Mouse (Mus musculus): ENCODE measurements at regions not wholly inside any gene's neighbourhood (a gene's known extent, or its start where the extent isn't known, plus 50 kb on each side); places are given as distances from the start of the nearest gene placed in this dataset.

- no peak overlapping the region for H3K9ac ChIP-seq
- ATAC-seq (ENCODE audit: low read depth), result no peak
- H3K36me3 ChIP-seq, result no peaks in the 10 kb centered on the region
- no peaks in the 10 kb centered on the region for H3K9me3 ChIP-seq (replicated peaks)
- no peak overlapping the region for H3K4me2 ChIP-seq
- peaks cover 4% of the 10 kb centered on the region; the same call in 1 of the 2 replicates for H3K4me1 ChIP-seq (replicated peaks)
- H3K27me3 ChIP-seq, result no peaks in the 10 kb centered on the region
- no peak for DNase-seq
- 65% methylated on average over 15 of the region's 15 CpGs for WGBS (ENCODE audit: insufficient replicate concordance)
- H3K4me3 ChIP-seq (replicated peaks), result no peak overlapping the region
- no peak overlapping the region for H3K27ac ChIP-seq
Measured at GRCm38 (mm10) chr7:130059684-130060607, 460.2 kb downstream of the Ate1 start.

- H3K4me3 ChIP-seq (replicated peaks), result no peak overlapping the region
- H3K9me3 ChIP-seq (replicated peaks), result no peaks in the 10 kb centered on the region
- no peaks in the 10 kb centered on the region for H3K36me3 ChIP-seq
- H3K27me3 ChIP-seq, result no peaks in the 10 kb centered on the region
- ATAC-seq (ENCODE audit: low read depth), result no peak
- no peak overlapping the region for H3K4me2 ChIP-seq
- DNase-seq, result no peak
- H3K27ac ChIP-seq, result no peak overlapping the region
- 0 out of 2 replicates have a peak, but pooled peaks cover 4% of the 10 kb centered on the region for H3K4me1 ChIP-seq (replicated peaks)
- H3K9ac ChIP-seq, result no peak overlapping the region
- WGBS (ENCODE audit: insufficient replicate concordance), result 42% methylated on average over 7 of the region's 7 CpGs
Measured at GRCm38 (mm10) chr7:130064500-130064899, 455.7 kb downstream of the Ate1 start.

GRCm38 (mm10) chr7:130068316-130068715 lies 451.9 kb downstream of the Ate1 start:
- no peaks in the 10 kb centered on the region for H3K9me3 ChIP-seq (replicated peaks)
- no peaks in the 10 kb centered on the region for H3K36me3 ChIP-seq
- H3K4me1 ChIP-seq (replicated peaks), result 0 out of 2 replicates have a peak, but pooled peaks cover 4% of the 10 kb centered on the region
- no peak for DNase-seq
- H3K9ac ChIP-seq, result no peak overlapping the region
- no peak overlapping the region for H3K4me3 ChIP-seq (replicated peaks)
- no peak overlapping the region for H3K27ac ChIP-seq
- H3K27me3 ChIP-seq, result no peaks in the 10 kb centered on the region
- no peak for ATAC-seq (ENCODE audit: low read depth)
- WGBS (ENCODE audit: insufficient replicate concordance), result 44% methylated on average over 3 of the region's 3 CpGs
- no peak overlapping the region for H3K4me2 ChIP-seq

GRCm38 (mm10) chr7:130073388-130073787 lies 446.8 kb downstream of the Ate1 start:
- 58% methylated on average over 11 of the region's 11 CpGs for WGBS (ENCODE audit: insufficient replicate concordance)
- peak overlapping the region; percentile 43 for H3K4me2 ChIP-seq
- peaks cover 3% of the 10 kb centered on the region; the same call in 1 of the 2 replicates for H3K4me1 ChIP-seq (replicated peaks)
- DNase-seq (no peak), ATAC-seq (ENCODE audit: low read depth) (no peak)
- no peaks in the 10 kb centered on the region for H3K27me3 ChIP-seq
- H3K4me3 ChIP-seq (replicated peaks), result peak overlapping the region; percentile 9; the same call in 1 of the 2 replicates
- no peak overlapping the region for H3K9ac ChIP-seq
- H3K27ac ChIP-seq, result no peak overlapping the region
- no peaks in the 10 kb centered on the region for H3K9me3 ChIP-seq (replicated peaks)
- no peaks in the 10 kb centered on the region for H3K36me3 ChIP-seq

- Histone ChIP-seq H3K27me3 (no peaks in the 10 kb centered on the region), H3K9me3 (replicated peaks) (no peaks in the 10 kb centered on the region), H3K27ac (no peak overlapping the region), H3K4me1 (replicated peaks) (peaks cover 3% of the 10 kb centered on the region; the same call in 1 of the 2 replicates), H3K4me2 (peak overlapping the region; percentile 43), H3K36me3 (no peaks in the 10 kb centered on the region), H3K4me3 (replicated peaks) (peak overlapping the region; percentile 9; the same call in 1 of the 2 replicates), H3K9ac (no peak overlapping the region)
- ATAC-seq (ENCODE audit: low read depth) (no peak), DNase-seq (no peak)
- 29% methylated on average over 27 of the region's 27 CpGs for WGBS (ENCODE audit: insufficient replicate concordance)
Measured at GRCm38 (mm10) chr7:130073890-130074819, 446.0 kb downstream of the Ate1 start.

GRCm38 (mm10) chr7:130082662-130083061 lies 437.5 kb downstream of the Ate1 start:
- DNase-seq, result no peak
- Histone ChIP-seq H3K4me1 (replicated peaks) (no peaks in the 10 kb centered on the region), H3K9ac (no peak overlapping the region), H3K4me3 (replicated peaks) (no peak overlapping the region), H3K27ac (no peak overlapping the region), H3K4me2 (no peak overlapping the region), H3K36me3 (no peaks in the 10 kb centered on the region), H3K27me3 (no peaks in the 10 kb centered on the region), H3K9me3 (replicated peaks) (no peaks in the 10 kb centered on the region)
- 72% methylated on average over 4 of the region's 4 CpGs for WGBS (ENCODE audit: insufficient replicate concordance)
- ATAC-seq (ENCODE audit: low read depth), result no peak

- Histone ChIP-seq H3K4me2 (no peak overlapping the region), H3K36me3 (no peaks in the 10 kb centered on the region), H3K9ac (no peak overlapping the region), H3K27ac (no peak overlapping the region), H3K4me1 (replicated peaks) (no peaks in the 10 kb centered on the region), H3K4me3 (replicated peaks) (no peak overlapping the region), H3K9me3 (replicated peaks) (no peaks in the 10 kb centered on the region), H3K27me3 (no peaks in the 10 kb centered on the region)
- no peak for ATAC-seq (ENCODE audit: low read depth)
- DNase-seq, result no peak
Measured at GRCm38 (mm10) chr7:130085706-130086105, 434.5 kb downstream of the Ate1 start.

GRCm38 (mm10) chr7:130089896-130090610 lies 430.1 kb downstream of the Ate1 start:
- DNase-seq (no peak), ATAC-seq (ENCODE audit: low read depth) (no peak)
- Histone ChIP-seq H3K4me1 (replicated peaks) (no peaks in the 10 kb centered on the region), H3K27ac (no peak overlapping the region), H3K4me2 (no peak overlapping the region), H3K9ac (no peak overlapping the region), H3K9me3 (replicated peaks) (no peaks in the 10 kb centered on the region), H3K4me3 (replicated peaks) (no peak overlapping the region), H3K27me3 (no peaks in the 10 kb centered on the region), H3K36me3 (no peaks in the 10 kb centered on the region)
- 69% methylated on average over 8 of the region's 8 CpGs for WGBS (ENCODE audit: insufficient replicate concordance)

- Histone ChIP-seq H3K27ac (no peak overlapping the region), H3K36me3 (no peaks in the 10 kb centered on the region), H3K27me3 (no peaks in the 10 kb centered on the region), H3K4me2 (no peak overlapping the region), H3K4me3 (replicated peaks) (no peak overlapping the region), H3K9me3 (replicated peaks) (no peaks in the 10 kb centered on the region), H3K4me1 (replicated peaks) (no peaks in the 10 kb centered on the region), H3K9ac (no peak overlapping the region)
- 68% methylated on average over 3 of the region's 3 CpGs for WGBS (ENCODE audit: insufficient replicate concordance)
- DNase-seq, result no peak
- ATAC-seq (ENCODE audit: low read depth), result no peak
Measured at GRCm38 (mm10) chr7:130091942-130092341, 428.2 kb downstream of the Ate1 start.

- no peak overlapping the region for H3K4me3 ChIP-seq (replicated peaks)
- no peak overlapping the region for H3K27ac ChIP-seq
- DNase-seq (no peak), ATAC-seq (ENCODE audit: low read depth) (no peak)
- H3K9me3 ChIP-seq (replicated peaks), result no peaks in the 10 kb centered on the region
- no peaks in the 10 kb centered on the region for H3K36me3 ChIP-seq
- H3K27me3 ChIP-seq, result no peaks in the 10 kb centered on the region
- H3K4me2 ChIP-seq, result no peak overlapping the region
- H3K9ac ChIP-seq, result no peak overlapping the region
- no peaks in the 10 kb centered on the region for H3K4me1 ChIP-seq (replicated peaks)
- WGBS (ENCODE audit: insufficient replicate concordance), result 55% methylated on average over 4 of the region's 4 CpGs
Measured at GRCm38 (mm10) chr7:130095141-130095540, 425.0 kb downstream of the Ate1 start.

- no peak overlapping the region for H3K4me3 ChIP-seq (replicated peaks)
- ATAC-seq (ENCODE audit: low read depth) (no peak), DNase-seq (no peak)
- no peaks in the 10 kb centered on the region for H3K36me3 ChIP-seq
- no peaks in the 10 kb centered on the region for H3K9me3 ChIP-seq (replicated peaks)
- H3K27me3 ChIP-seq, result no peaks in the 10 kb centered on the region
- no peak overlapping the region for H3K9ac ChIP-seq
- no peak overlapping the region for H3K4me2 ChIP-seq
- H3K4me1 ChIP-seq (replicated peaks), result no peaks in the 10 kb centered on the region
- 50% methylated on average over 10 of the region's 10 CpGs for WGBS (ENCODE audit: insufficient replicate concordance)
- H3K27ac ChIP-seq, result no peak overlapping the region
Measured at GRCm38 (mm10) chr7:130098606-130099005, 421.6 kb downstream of the Ate1 start.

Data from liver, embryonic 13.5 days (tissue).